11 mouse cellular contexts compared by ENCODE assay signal in the genomic region with DNA sequence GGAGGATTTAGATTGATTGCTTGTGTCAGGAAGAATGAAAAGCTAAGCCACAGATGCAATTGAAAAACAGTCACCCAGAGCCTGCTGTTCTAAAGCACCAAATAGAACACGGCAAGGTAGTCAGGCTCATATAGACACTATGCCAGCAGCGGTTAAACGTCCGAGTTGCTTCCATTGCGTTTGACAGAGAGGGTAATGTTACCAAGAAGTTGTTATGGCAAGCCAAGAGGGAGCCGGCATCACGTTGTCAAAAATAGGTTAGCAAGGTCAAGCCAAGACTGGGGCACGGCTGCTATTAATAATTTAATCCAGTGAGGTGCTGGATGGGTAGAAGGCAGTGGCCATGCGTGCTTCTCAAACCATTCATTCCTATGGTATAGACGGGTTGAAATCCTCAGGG. TPM values are rescaled to one million over a fixed set of nuclear protein-coding genes. Genes with fewer than 3 reads are reported as not detected.
DNase-seq lines count a peak whose midpoint lies in the region; ATAC-seq and TF ChIP-seq lines count a peak whose summit lies in the region.
"Had no signal": no experiment of that assay in that cellular context is flagged by ENCODE, and none has a peak within 500 bp of the region (broad histone marks: within the 10 kb centered on the region; RNA-seq: fewer than 3 reads in every experiment).

No protein-coding gene starts in this region.

- H3K27me3 ChIP-seq in heart, embryonic 10.5 days (ENCODE audit: insufficient read depth, poor library complexity, severe bottlenecking) = no peaks in the 10 kb centered on the region
- no peaks in the 10 kb centered on the region for H3K27me3 ChIP-seq in embryonic facial prominence, embryonic 11.5 days (ENCODE audit: control insufficient read depth, insufficient read depth, low read length)
- H3K27me3 ChIP-seq in limb, embryonic 10.5 days (ENCODE audit: low read depth, poor library complexity, severe bottlenecking) = no peaks in the 10 kb centered on the region
- H3K27me3 ChIP-seq: forebrain, embryonic 12.5 days had no signal

- no peak overlapping the region for H3K4me3 ChIP-seq in heart, embryonic 10.5 days
- H3K4me3 ChIP-seq in lung, adult 2 months (replicated peaks; ENCODE audit: extremely low read depth, low read depth, low read length) = peak overlapping the region; percentile 80
- no peak overlapping the region for H3K4me3 ChIP-seq in embryonic facial prominence, embryonic 11.5 days (ENCODE audit: low read depth, low read length)
- 0 out of 2 replicates have a peak overlapping the region, but pooled peaks have one; percentile 4 for H3K4me3 ChIP-seq in limb, embryonic 10.5 days
- H3K4me3 ChIP-seq: forebrain, embryonic 12.5 days had no signal

- H3K36me3 ChIP-seq in heart, embryonic 10.5 days = no peaks in the 10 kb centered on the region
- no peaks in the 10 kb centered on the region for H3K36me3 ChIP-seq in embryonic facial prominence, embryonic 11.5 days (replicated peaks; ENCODE audit: control insufficient read depth, insufficient read depth, low read depth, low read length)
- no peaks in the 10 kb centered on the region for H3K36me3 ChIP-seq in limb, embryonic 10.5 days
- H3K36me3 ChIP-seq: forebrain, embryonic 12.5 days had no signal

- no peak for ATAC-seq in embryonic facial prominence, embryonic 11.5 days (replicated peaks; ENCODE audit: insufficient number of reproducible peaks, low FRiP score, low TSS enrichment, low read depth)

- 79% methylated on average over 10 of the region's 10 CpGs for WGBS in heart, embryonic 10.5 days
- WGBS in lung, adult 2 months = 46% methylated on average over 10 of the region's 10 CpGs
- 64% methylated on average over 10 of the region's 10 CpGs for WGBS in embryonic facial prominence, embryonic 11.5 days
- 85% methylated on average over 10 of the region's 10 CpGs for WGBS in limb, embryonic 10.5 days

- no peak overlapping the region for H3K27ac ChIP-seq in heart, embryonic 10.5 days
- H3K27ac ChIP-seq in embryonic facial prominence, embryonic 11.5 days (replicated peaks; ENCODE audit: low read depth, low read length) = no peak overlapping the region
- H3K27ac ChIP-seq in limb, embryonic 10.5 days = no peak overlapping the region
- H3K27ac ChIP-seq: forebrain, embryonic 12.5 days had no signal

- H3K4me2 ChIP-seq in embryonic facial prominence, embryonic 11.5 days (ENCODE audit: low read depth, low read length) = no peak overlapping the region
- H3K4me2 ChIP-seq: forebrain, embryonic 12.5 days had no signal

- no peak overlapping the region; the same call in 1 of the 2 replicates for H3K9ac ChIP-seq in embryonic facial prominence, embryonic 11.5 days (replicated peaks; ENCODE audit: low read length)
- H3K9ac ChIP-seq: forebrain, embryonic 12.5 days had no signal

- H3K9me3 ChIP-seq in heart, embryonic 10.5 days = no peaks in the 10 kb centered on the region
- no peaks in the 10 kb centered on the region for H3K9me3 ChIP-seq in embryonic facial prominence, embryonic 11.5 days (replicated peaks; ENCODE audit: control insufficient read depth, low read length)
- H3K9me3 ChIP-seq in limb, embryonic 10.5 days (replicated peaks) = no peaks in the 10 kb centered on the region
- H3K9me3 ChIP-seq: forebrain, embryonic 12.5 days had no signal

- DNase-seq in heart, adult 18-20 months = peak; percentile 69 to 77
- no peak for DNase-seq in heart, embryonic 10.5 days (ENCODE audit: low spot score)
- DNase-seq in lung, adult 2 months = no peak
- DNase-seq in lung, postnatal 10 days = no peak
- DNase-seq in embryonic facial prominence, embryonic 11.5 days (ENCODE audit: low spot score) = peak; percentile 34
- no peak for DNase-seq in limb, embryonic 10.5 days (ENCODE audit: low spot score)
- DNase-seq in thymus, postnatal 10 days (ENCODE audit: low spot score in 2 of 2) = no peak
- DNase-seq in left cerebral cortex, postnatal 10 days (ENCODE audit: extremely low spot score in 1 of 2, low spot score in 2 of 2) = no peak
- DNase-seq: lung, postnatal 36 days had no signal

- peaks cover 24% of the 10 kb centered on the region for H3K4me1 ChIP-seq in heart, embryonic 10.5 days
- peaks cover 13% of the 10 kb centered on the region for H3K4me1 ChIP-seq in lung, adult 2 months (ENCODE audit: control insufficient read depth, insufficient read depth, low read length)
- H3K4me1 ChIP-seq in embryonic facial prominence, embryonic 11.5 days (ENCODE audit: control insufficient read depth, insufficient read depth, low read length) = no peaks in the 10 kb centered on the region
- peaks cover 5% of the 10 kb centered on the region; the same call in 1 of the 2 replicates for H3K4me1 ChIP-seq in limb, embryonic 10.5 days
- H3K4me1 ChIP-seq: forebrain, embryonic 12.5 days had no signal

- intact Hi-C loops in left cerebral cortex, postnatal 10 days (cut with DNase I) = no loop called here

- TF ChIP-seq CTCF in lung, adult 2 months (IDR thresholded peaks at IDR 0.05; ENCODE audit: insufficient read depth, low read length) = no peak

- TF ChIP-seq POLR2A in lung, adult 2 months (IDR thresholded peaks at IDR 0.05; ENCODE audit: borderline replicate concordance, extremely low read depth, low read depth, low read length) = no peak

RNA-seq across cellular contexts. Expression of a gene that starts 0.9 kb away (rescaled TPM):
- total RNA-seq in heart, adult 18-20 months (2021) = 10 to 100 TPM; 14.1 to 14.9 TPM
- 0.10 and 0.14 TPM in 2 replicates for polyA plus RNA-seq in heart, embryonic 10.5 days (2016; fragmentation: Nextera tagmentation; extraction: Ambion mirVana)
- 13.6 and 14.5 TPM in 2 replicates for polyA plus RNA-seq in lung, adult 2 months (2012; rRNA removed)
- polyA plus RNA-seq in embryonic facial prominence, embryonic 11.5 days (2014; fragmentation: Nextera tagmentation; extraction: Ambion mirVana) = 0.76 and 0.81 TPM in 2 replicates
- polyA plus RNA-seq in limb, embryonic 10.5 days (2016; fragmentation: Nextera tagmentation; extraction: Ambion mirVana) = 0.36 and 0.50 TPM in 2 replicates
- 1 to 10 TPM; 4.7 to 5.2 TPM for total RNA-seq in left cerebral cortex, postnatal 10 days (2021)
- total RNA-seq: MEL had no signal

Comparison
In these comparisons a context has a peak if more than half of its experiments do, and no peak if none do; other contexts are left out.
1. DNase-seq: peak in heart, adult 18-20 months (2 of 2) and embryonic facial prominence, embryonic 11.5 days (single experiment); none in heart, embryonic 10.5 days (single experiment), lung, adult 2 months (single experiment), lung, postnatal 10 days (single experiment), limb, embryonic 10.5 days (single experiment), thymus, postnatal 10 days (0 of 2) and left cerebral cortex, postnatal 10 days (0 of 2).
2. H3K4me3 ChIP-seq: peak in lung, adult 2 months (single experiment) and limb, embryonic 10.5 days (single experiment); none in heart, embryonic 10.5 days (single experiment) and embryonic facial prominence, embryonic 11.5 days (single experiment).